Mouse (Mus musculus) kidney, embryonic 16.5 days (tissue): ENCODE results near the gene Misp. TPM values are rescaled to one million over a fixed set of nuclear protein-coding genes. Genes with fewer than 3 reads are reported as not detected.

Experiments
- ATAC-seq: fragments of 200-750 bp; cut with Nextera tagmentation; 2 replicates; pipeline ENCODE4 v1.8.0; 2017; ENCODE audit warnings: moderate TSS enrichment; ENCODE audit not compliant: low FRiP score, low TSS enrichment
- H3K27ac ChIP-seq: fragments of 300-500 bp; sonication (generic); 2 replicates; pipeline ENCODE4 v1.5.1; 2014; ENCODE audit warnings: low read length
- H3K27me3 ChIP-seq: fragments of 300-500 bp; sonication (generic); 2 replicates; pipeline ENCODE4 v1.6.1; 2014; ENCODE audit warnings: low read length, control low read depth, mixed read lengths; ENCODE audit not compliant: insufficient read depth
- H3K36me3 ChIP-seq: fragments of 300-500 bp; sonication (generic); 2 replicates; pipeline ENCODE4 v1.6.1; 2014; ENCODE audit warnings: low read length, control low read depth, mixed read lengths; ENCODE audit not compliant: insufficient read depth
- H3K4me1 ChIP-seq: fragments of 300-500 bp; sonication (generic); 2 replicates; pipeline ENCODE4 v1.6.1; 2014; ENCODE audit warnings: low read length, control low read depth, mixed read lengths; ENCODE audit not compliant: insufficient read depth
- H3K4me2 ChIP-seq: fragments of 300-500 bp; sonication (generic); replicated peaks from 2 replicates; pipeline ENCODE4 v1.6.1; 2014; ENCODE audit warnings: low read depth, low read length
- H3K4me3 ChIP-seq: fragments of 300-500 bp; sonication (generic); 2 replicates; pipeline ENCODE4 v1.5.1; 2014; ENCODE audit warnings: mild to moderate bottlenecking, low read length
- H3K9ac ChIP-seq: fragments of 300-500 bp; sonication (generic); replicated peaks from 2 replicates; pipeline ENCODE4 v1.6.1; 2014; ENCODE audit warnings: low read length
- H3K9me3 ChIP-seq: fragments of 300-500 bp; sonication (generic); 2 replicates; pipeline ENCODE4 v1.6.1; 2016; ENCODE audit warnings: low read length, control low read depth
- WGBS: fragments of 180-500 bp; shearing (Covaris S2); extraction: QIAGEN DNeasy Blood & Tissue Kit; methylation state at CpG from one replicate; pipeline ENCODE4 v1.1.7; 2014; 5-methylcytosine and 5-hydroxymethylcytosine counted together
- polyA plus RNA-seq: library from polyadenylated mRNA; unstranded; fragments of >200 nt; fragmentation: Nextera tagmentation; extraction: Ambion mirVana; gene quantifications from 2 replicates; pipeline ENCODE4 v1.2.1, GENCODE M21; 2015

The Misp gene
- polyA plus RNA-seq, 1 experiment from 2014 or later, result 18.5 TPM

GRCm38 (mm10) chr10:79851653-79852052 is 30.9 kb downstream of the Misp start:
- H3K27ac ChIP-seq, result peak overlapping the region; percentile 100
- H3K4me2 ChIP-seq, result peak overlapping the region; percentile 82
- peaks cover 37% of the 10 kb centered on the region for H3K4me1 ChIP-seq
- H3K9me3 ChIP-seq, result no peaks in the 10 kb centered on the region
- WGBS, result 61% methylated on average over 3 of the region's 3 CpGs
- no peak overlapping the region for H3K4me3 ChIP-seq
- peak overlapping the region; percentile 92 for H3K9ac ChIP-seq
- peaks cover 6% of the 10 kb centered on the region for H3K36me3 ChIP-seq
- no peak for ATAC-seq
- no peaks in the 10 kb centered on the region for H3K27me3 ChIP-seq

- 35% methylated on average over 9 of the region's 9 CpGs for WGBS
- peak overlapping the region; percentile 98 for H3K4me3 ChIP-seq
- H3K27ac ChIP-seq, result peak overlapping the region; percentile 100
- no peaks in the 10 kb centered on the region for H3K9me3 ChIP-seq
- H3K4me2 ChIP-seq, result peak overlapping the region; percentile 82
- peaks cover 43% of the 10 kb centered on the region for H3K4me1 ChIP-seq
- no peak for ATAC-seq
- H3K27me3 ChIP-seq, result no peaks in the 10 kb centered on the region
- H3K9ac ChIP-seq, result peak overlapping the region; percentile 92
- peaks cover 12% of the 10 kb centered on the region for H3K36me3 ChIP-seq
Measured at GRCm38 (mm10) chr10:79852107-79852789, 31.5 kb downstream of the Misp start.

GRCm38 (mm10) chr10:79852827-79853226 is 32.0 kb downstream of the Misp start:
- Histone ChIP-seq H3K27me3 (no peaks in the 10 kb centered on the region), H3K9ac (peak overlapping the region; percentile 92), H3K4me1 (peaks cover 43% of the 10 kb centered on the region), H3K27ac (peak overlapping the region; percentile 100), H3K4me2 (peak overlapping the region; percentile 82), H3K4me3 (peak overlapping the region; percentile 98), H3K36me3 (peaks cover 17% of the 10 kb centered on the region), H3K9me3 (no peaks in the 10 kb centered on the region)
- ATAC-seq, result no peak
- WGBS, result 20% methylated on average over 8 of the region's 8 CpGs

- Histone ChIP-seq H3K27me3 (no peaks in the 10 kb centered on the region), H3K9ac (peak overlapping the region; percentile 92), H3K4me2 (peak overlapping the region; percentile 82), H3K9me3 (no peaks in the 10 kb centered on the region), H3K27ac (peak overlapping the region; percentile 100), H3K36me3 (peaks cover 17% of the 10 kb centered on the region), H3K4me3 (peak overlapping the region; percentile 98), H3K4me1 (peaks cover 44% of the 10 kb centered on the region)
- peak; percentile 64 for ATAC-seq
- WGBS, result under 1% methylated on average over 15 of the region's 15 CpGs
Measured at GRCm38 (mm10) chr10:79853392-79853791, 32.6 kb downstream of the Misp start.

- peak within 1 kb of the TSS; percentile 100 for H3K9ac ChIP-seq
Measured at GRCm38 (mm10) chr10:79853860-79854795, 33.3 kb downstream of the Misp start, which contains the start of gene Ptbp1. Gene Ptbp1, plus strand, starts transcription at chr10:79854427.

GRCm38 (mm10) chr10:79854801-79855541 is 34.2 kb downstream of the Misp start:
- Histone ChIP-seq H3K4me2 (peak overlapping the region; percentile 100), H3K4me3 (peak overlapping the region; percentile 98), H3K9me3 (no peaks in the 10 kb centered on the region), H3K9ac (peak overlapping the region; percentile 100), H3K27ac (peak overlapping the region; percentile 100), H3K4me1 (peaks cover 59% of the 10 kb centered on the region), H3K27me3 (no peaks in the 10 kb centered on the region), H3K36me3 (peaks cover 32% of the 10 kb centered on the region)
- peak; percentile 14; the same call in 1 of the 2 replicates for ATAC-seq
- WGBS, result under 1% methylated on average over 82 of the region's 83 CpGs

More at GRCm38 (mm10) chr10:79853860-79854795, 33.3 kb downstream of the Misp start, which contains the start of gene Ptbp1:
- peak within 1 kb of the TSS; percentile 100 for H3K27ac ChIP-seq
- peak; percentile 89 for ATAC-seq
- no peaks in the 10 kb centered on the region for H3K9me3 ChIP-seq
- H3K4me3 ChIP-seq, result peak within 1 kb of the TSS; percentile 98
- H3K27me3 ChIP-seq, result no peaks in the 10 kb centered on the region
- peak within 1 kb of the TSS; percentile 100 for H3K4me2 ChIP-seq
- peaks cover 51% of the 10 kb centered on the region for H3K4me1 ChIP-seq
- peaks cover 23% of the 10 kb centered on the region for H3K36me3 ChIP-seq
- under 1% methylated on average over 75 of the region's 75 CpGs for WGBS

GRCm38 (mm10) chr10:79855558-79856184 is 34.9 kb downstream of the Misp start:
- no peak for ATAC-seq

GRCm38 (mm10) chr10:79856280-79856679 is 35.5 kb downstream of the Misp start:
- peaks cover 71% of the 10 kb centered on the region for H3K4me1 ChIP-seq
- ATAC-seq, result no peak

More at GRCm38 (mm10) chr10:79855558-79856184, 34.9 kb downstream of the Misp start:
- under 1% methylated on average over 10 of the region's 10 CpGs for WGBS
- H3K36me3 ChIP-seq, result peaks cover 39% of the 10 kb centered on the region
- H3K4me1 ChIP-seq, result peaks cover 66% of the 10 kb centered on the region
- peak overlapping the region; percentile 100 for H3K4me2 ChIP-seq
- no peaks in the 10 kb centered on the region for H3K27me3 ChIP-seq
- H3K9ac ChIP-seq, result peak overlapping the region; percentile 100
- peak overlapping the region; percentile 100 for H3K27ac ChIP-seq
- H3K4me3 ChIP-seq, result peak overlapping the region; percentile 98
- H3K9me3 ChIP-seq, result no peaks in the 10 kb centered on the region

More at GRCm38 (mm10) chr10:79856280-79856679, 35.5 kb downstream of the Misp start:
- Histone ChIP-seq H3K27ac (peak overlapping the region; percentile 100), H3K27me3 (no peaks in the 10 kb centered on the region), H3K9me3 (no peaks in the 10 kb centered on the region), H3K9ac (peak overlapping the region; percentile 100), H3K4me2 (peak overlapping the region; percentile 100), H3K36me3 (peaks cover 45% of the 10 kb centered on the region), H3K4me3 (peak overlapping the region; percentile 98)
- 16% methylated on average over 6 of the region's 6 CpGs for WGBS
